Mouse (Mus musculus) neural tube, embryonic 12.5 days (tissue): ENCODE measurements at regions not wholly inside any gene's neighbourhood (a gene's known extent, or its start where the extent isn't known, plus 50 kb on each side); places are given as distances from the start of the nearest gene placed in this dataset.

ENCODE experiments used
- ATAC-seq: fragments of 200-750 bp; cut with Nextera tagmentation; 2 replicates; pipeline ENCODE4 v1.8.0; 2017; ENCODE audit warnings: low read depth, mild to moderate bottlenecking, moderate TSS enrichment, moderate library complexity; ENCODE audit not compliant: low FRiP score
- H3K27ac ChIP-seq: fragments of 300-500 bp; sonication (generic); 2 replicates; pipeline ENCODE4 v1.5.1; 2016
- H3K27me3 ChIP-seq: fragments of 300-500 bp; sonication (generic); replicated peaks from 2 replicates; pipeline ENCODE4 v1.6.1; 2016; ENCODE audit warnings: mild to moderate bottlenecking
- H3K36me3 ChIP-seq: fragments of 300-500 bp; sonication (generic); 2 replicates; pipeline ENCODE4 v1.6.1; 2016; ENCODE audit warnings: mild to moderate bottlenecking
- H3K4me1 ChIP-seq: fragments of 300-500 bp; sonication (generic); 2 replicates; pipeline ENCODE4 v1.6.1; 2016
- H3K4me2 ChIP-seq: fragments of 300-500 bp; sonication (generic); replicated peaks from 2 replicates; pipeline ENCODE4 v1.6.1; 2016; ENCODE audit warnings: mild to moderate bottlenecking
- H3K4me3 ChIP-seq: fragments of 300-500 bp; sonication (generic); 2 replicates; pipeline ENCODE4 v1.5.1; 2016
- H3K9ac ChIP-seq: fragments of 300-500 bp; sonication (generic); 2 replicates; pipeline ENCODE4 v1.6.1; 2016; ENCODE audit warnings: mild to moderate bottlenecking
- H3K9me3 ChIP-seq: fragments of 300-500 bp; sonication (generic); 2 replicates; pipeline ENCODE4 v1.6.1; 2016; ENCODE audit warnings: mild to moderate bottlenecking
- WGBS: fragments of 180-500 bp; shearing (Covaris S2); methylation state at CpG from one replicate; pipeline ENCODE4 v1.1.7; 2016; 5-methylcytosine and 5-hydroxymethylcytosine counted together

DNA sequence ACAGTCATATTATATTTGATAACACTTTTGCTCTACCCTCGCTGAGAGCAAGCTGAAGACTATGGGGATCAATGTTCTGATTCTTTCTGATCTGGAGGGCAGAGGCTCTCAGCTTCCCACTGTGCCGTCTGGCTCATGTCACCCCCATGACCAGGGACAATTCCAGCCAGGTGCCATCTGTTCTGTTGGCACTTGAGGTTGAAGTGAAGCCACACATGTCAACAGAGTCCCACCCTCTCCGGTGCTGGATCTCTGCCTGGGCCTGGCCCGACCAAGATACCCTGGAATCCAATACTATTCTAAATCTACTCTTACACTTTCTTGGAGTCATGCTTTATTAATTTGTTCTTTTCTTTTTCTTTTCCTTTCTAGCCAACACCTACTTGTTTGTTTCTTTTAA, 538.0 kb downstream of the Etv1 start:
- no peaks in the 10 kb centered on the region for H3K9me3 ChIP-seq
- no peak overlapping the region for H3K9ac ChIP-seq
- no peaks in the 10 kb centered on the region for H3K27me3 ChIP-seq
- no peaks in the 10 kb centered on the region for H3K4me1 ChIP-seq
- no peak overlapping the region for H3K4me2 ChIP-seq
- no peak overlapping the region for H3K27ac ChIP-seq
- 87% methylated on average over 4 of the region's 4 CpGs for WGBS
- H3K36me3 ChIP-seq: no peaks in the 10 kb centered on the region
- H3K4me3 ChIP-seq: no peak overlapping the region
- ATAC-seq: no peak

GRCm38 (mm10) chr12:39321453-39321852, 542.3 kb downstream of the Etv1 start:
- 95% methylated on average over 1 of the region's 1 CpGs for WGBS
- Histone ChIP-seq H3K36me3 (no peaks in the 10 kb centered on the region), H3K9me3 (no peaks in the 10 kb centered on the region)

GRCm38 (mm10) chr12:39326157-39326556, 547.0 kb downstream of the Etv1 start:
- 84% methylated on average over 7 of the region's 7 CpGs for WGBS
- Histone ChIP-seq H3K4me2 (no peak overlapping the region), H3K27ac (no peak overlapping the region), H3K4me3 (no peak overlapping the region), H3K9me3 (no peaks in the 10 kb centered on the region), H3K27me3 (no peaks in the 10 kb centered on the region), H3K4me1 (no peaks in the 10 kb centered on the region), H3K9ac (no peak overlapping the region), H3K36me3 (no peaks in the 10 kb centered on the region)
- no peak for ATAC-seq

More at GRCm38 (mm10) chr12:39321453-39321852, 542.3 kb downstream of the Etv1 start:
- Histone ChIP-seq H3K4me2 (no peak overlapping the region), H3K4me1 (no peaks in the 10 kb centered on the region), H3K27me3 (no peaks in the 10 kb centered on the region), H3K4me3 (no peak overlapping the region), H3K9ac (no peak overlapping the region), H3K27ac (no peak overlapping the region)
- ATAC-seq: no peak

DNA sequence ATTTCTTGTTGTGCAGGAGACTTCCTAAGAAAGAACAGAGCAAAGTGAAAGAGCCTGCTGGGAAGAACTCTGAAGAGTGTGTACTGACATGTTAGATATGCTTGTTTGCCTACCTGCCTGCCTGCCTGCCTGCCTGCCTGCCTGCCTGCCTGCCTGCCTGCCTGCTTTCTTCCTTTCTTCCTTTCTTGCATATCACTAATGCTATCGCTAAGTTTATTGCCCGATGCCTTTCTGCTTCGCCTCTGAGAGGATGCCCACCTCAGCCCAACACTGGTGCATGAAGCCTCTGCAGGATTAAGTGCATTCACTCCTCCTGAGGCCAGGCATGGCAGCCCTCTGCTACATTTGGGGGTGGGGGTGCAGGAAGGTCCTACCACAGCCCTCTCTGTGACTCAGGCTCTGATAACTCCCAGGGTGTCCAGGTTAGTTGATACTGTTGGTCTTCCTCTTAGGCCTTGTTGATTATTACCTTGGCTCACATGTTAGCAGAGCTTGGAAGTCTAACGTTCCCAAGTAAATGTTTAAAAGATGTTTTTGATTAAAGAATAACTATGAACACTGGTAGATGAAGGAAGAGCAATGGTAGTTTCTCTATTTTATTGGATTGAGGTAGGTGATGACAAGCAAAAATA, 547.6 kb downstream of the Etv1 start:
- no peak overlapping the region for H3K4me2 ChIP-seq
- WGBS: 79% methylated on average over 4 of the region's 4 CpGs
- no peak for ATAC-seq

GRCm38 (mm10) chr12:39328377-39328776, 549.2 kb downstream of the Etv1 start:
- 0 out of 2 replicates have a peak, but pooled peaks have one; percentile 50 for ATAC-seq

More for the DNA sequence above, 547.6 kb downstream of the Etv1 start:
- Histone ChIP-seq H3K36me3 (no peaks in the 10 kb centered on the region), H3K4me1 (no peaks in the 10 kb centered on the region), H3K9ac (no peak overlapping the region), H3K9me3 (no peaks in the 10 kb centered on the region), H3K27ac (no peak overlapping the region), H3K27me3 (no peaks in the 10 kb centered on the region), H3K4me3 (no peak overlapping the region)

GRCm38 (mm10) chr12:39339101-39339538, 559.9 kb downstream of the Etv1 start:
- Histone ChIP-seq H3K9ac (no peak overlapping the region), H3K4me3 (no peak overlapping the region), H3K36me3 (no peaks in the 10 kb centered on the region), H3K4me1 (no peaks in the 10 kb centered on the region), H3K27me3 (no peaks in the 10 kb centered on the region), H3K4me2 (no peak overlapping the region), H3K27ac (no peak overlapping the region), H3K9me3 (no peaks in the 10 kb centered on the region)
- 90% methylated on average over 5 of the region's 5 CpGs for WGBS
- no peak for ATAC-seq

More at GRCm38 (mm10) chr12:39328377-39328776, 549.2 kb downstream of the Etv1 start:
- no peak overlapping the region for H3K9ac ChIP-seq
- no peaks in the 10 kb centered on the region for H3K4me1 ChIP-seq
- no peaks in the 10 kb centered on the region for H3K27me3 ChIP-seq
- no peak overlapping the region for H3K4me2 ChIP-seq
- no peak overlapping the region for H3K27ac ChIP-seq
- no peaks in the 10 kb centered on the region for H3K36me3 ChIP-seq
- H3K9me3 ChIP-seq: no peaks in the 10 kb centered on the region
- H3K4me3 ChIP-seq: no peak overlapping the region

DNA sequence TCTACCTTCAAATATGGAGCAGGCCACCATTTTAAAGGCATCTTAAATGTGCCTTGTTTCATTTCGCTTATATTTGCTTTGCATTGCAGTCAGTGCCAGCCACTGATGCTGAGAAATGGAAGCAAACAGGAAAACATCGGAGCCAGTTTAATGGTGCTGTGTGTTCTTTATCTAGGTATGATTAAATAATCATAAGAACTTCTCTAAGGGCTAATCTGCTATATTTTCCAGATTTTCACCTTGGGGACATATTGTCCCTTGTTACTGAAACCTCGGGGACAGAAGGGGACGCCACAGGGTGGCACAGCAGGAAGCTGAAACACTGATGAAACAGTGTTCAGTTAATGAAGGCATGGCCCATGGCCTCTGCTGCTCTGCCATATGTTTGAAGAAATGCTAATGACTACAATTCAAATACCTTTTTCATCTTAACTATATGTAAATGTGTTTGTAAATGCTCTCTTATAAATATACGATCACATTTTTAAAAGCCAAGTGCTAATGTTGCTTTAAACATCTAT, 562.6 kb downstream of the Etv1 start:
- H3K9me3 ChIP-seq: no peaks in the 10 kb centered on the region
- no peak overlapping the region for H3K9ac ChIP-seq
- H3K4me2 ChIP-seq: no peak overlapping the region
- H3K4me1 ChIP-seq: no peaks in the 10 kb centered on the region
- ATAC-seq: no peak
- no peak overlapping the region for H3K27ac ChIP-seq
- H3K4me3 ChIP-seq: no peak overlapping the region
- WGBS: 77% methylated on average over 5 of the region's 5 CpGs
- no peaks in the 10 kb centered on the region for H3K36me3 ChIP-seq
- no peaks in the 10 kb centered on the region for H3K27me3 ChIP-seq

- Histone ChIP-seq H3K36me3 (no peaks in the 10 kb centered on the region), H3K4me2 (no peak overlapping the region), H3K4me3 (no peak overlapping the region), H3K9me3 (no peaks in the 10 kb centered on the region), H3K9ac (no peak overlapping the region), H3K27me3 (no peaks in the 10 kb centered on the region), H3K27ac (no peak overlapping the region), H3K4me1 (no peaks in the 10 kb centered on the region)
- WGBS: 86% methylated on average over 9 of the region's 9 CpGs
- no peak for ATAC-seq
Observed at GRCm38 (mm10) chr12:39342327-39342726, 563.1 kb downstream of the Etv1 start.

DNA sequence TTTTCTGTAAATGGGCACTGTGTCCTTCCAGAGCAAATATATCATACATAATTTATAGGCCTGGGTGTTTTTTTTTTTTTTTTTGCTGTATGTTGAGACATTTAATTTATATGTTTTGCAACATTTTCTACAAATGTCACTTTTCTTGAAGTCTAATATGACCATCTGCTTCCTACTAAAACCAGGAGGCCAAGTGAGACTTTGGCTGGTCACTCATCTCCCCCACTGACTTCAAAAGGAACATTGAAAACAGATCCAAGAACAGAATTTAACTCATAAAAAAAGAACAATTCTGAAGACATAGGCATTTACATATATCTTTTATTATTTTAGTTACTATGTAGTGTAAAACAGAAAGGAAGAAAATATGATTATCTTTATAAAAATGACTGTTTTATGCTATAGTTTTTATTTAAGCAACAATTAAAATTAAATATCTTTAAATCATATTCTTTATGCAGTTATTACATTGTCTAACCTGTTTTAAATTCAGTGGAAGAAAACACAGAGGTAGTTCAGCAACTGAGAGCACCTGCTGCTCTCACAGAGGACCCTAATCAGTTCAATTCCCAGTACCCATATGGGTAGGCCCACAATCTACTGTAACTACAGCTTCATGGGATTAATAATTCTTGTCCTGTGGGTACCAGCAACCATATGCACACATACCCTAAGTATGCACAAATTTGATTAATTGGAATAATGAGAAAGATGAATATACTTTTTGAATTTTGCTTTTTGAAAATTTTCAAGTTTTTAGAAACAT, 592.5 kb downstream of the Etv1 start:
- Histone ChIP-seq H3K4me1 (no peaks in the 10 kb centered on the region), H3K4me3 (no peak overlapping the region)
- ATAC-seq: no peak

DNA sequence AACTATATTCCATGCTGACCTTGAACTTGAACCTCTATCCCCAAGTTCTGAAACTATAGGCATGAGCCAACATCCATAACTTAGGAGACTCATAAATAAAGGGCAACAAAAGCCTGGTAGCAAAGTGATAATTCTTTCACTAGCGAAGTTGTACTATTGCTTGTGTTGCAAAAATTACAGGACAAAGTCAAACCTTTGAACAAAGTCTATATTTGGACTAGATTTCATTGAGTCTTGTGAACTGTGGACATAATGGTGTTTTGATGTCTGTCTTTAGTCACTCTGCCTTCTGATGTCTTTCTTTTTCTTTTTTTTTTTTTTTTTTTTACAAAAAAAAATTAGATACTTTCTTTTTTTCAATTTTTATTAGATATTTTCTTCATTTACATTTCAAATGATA, 594.5 kb downstream of the Etv1 start:
- 90% methylated on average over 1 of the region's 1 CpGs for WGBS
- Histone ChIP-seq H3K9me3 (no peaks in the 10 kb centered on the region), H3K36me3 (no peaks in the 10 kb centered on the region), H3K4me2 (no peak overlapping the region), H3K4me3 (no peak overlapping the region), H3K27ac (no peak overlapping the region), H3K27me3 (no peaks in the 10 kb centered on the region), H3K9ac (no peak overlapping the region), H3K4me1 (no peaks in the 10 kb centered on the region)
- ATAC-seq: no peak

More for the DNA sequence above, 592.5 kb downstream of the Etv1 start:
- Histone ChIP-seq H3K4me2 (no peak overlapping the region), H3K27me3 (no peaks in the 10 kb centered on the region), H3K9ac (no peak overlapping the region), H3K9me3 (no peaks in the 10 kb centered on the region), H3K27ac (no peak overlapping the region), H3K36me3 (no peaks in the 10 kb centered on the region)
